Mouse (Mus musculus): Measurements from ENCODE around the gene Nfkbib.
A peak's percentile ranks its signal among the peaks of the same experiment; 100 is the strongest.

Gene Nfkbib

DNA sequence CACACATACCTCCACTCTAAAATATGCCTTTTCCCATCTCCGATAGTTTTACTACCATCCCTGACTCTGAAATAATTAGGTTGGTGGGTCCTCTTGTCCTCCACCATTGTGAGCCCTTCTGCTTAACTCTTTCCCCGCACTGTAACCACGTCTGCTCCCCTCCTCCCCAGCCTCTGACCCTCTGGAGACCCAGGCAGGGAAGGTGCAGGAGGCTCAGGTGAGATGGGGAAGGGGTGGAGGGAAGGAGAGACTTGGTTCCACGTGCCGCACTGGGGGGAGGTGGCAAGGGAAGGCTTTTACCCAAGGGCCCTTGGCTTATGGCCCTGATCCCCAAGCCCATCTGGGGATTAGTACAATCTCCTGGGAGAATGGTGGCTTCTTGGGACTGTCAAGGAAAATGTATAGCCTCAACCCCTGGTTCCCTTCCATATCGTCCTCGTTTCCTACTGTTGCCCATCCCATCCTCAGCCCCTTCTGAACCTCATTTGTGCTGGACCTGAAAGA lies at the start of gene Nfkbib:
TSS of gene Nfkbib (minus strand) at position 51 of the 504 bp plus-strand sequence.
- DNase-seq (ENCODE audit: low read depth, low spot score): peak; percentile 53

DNA sequence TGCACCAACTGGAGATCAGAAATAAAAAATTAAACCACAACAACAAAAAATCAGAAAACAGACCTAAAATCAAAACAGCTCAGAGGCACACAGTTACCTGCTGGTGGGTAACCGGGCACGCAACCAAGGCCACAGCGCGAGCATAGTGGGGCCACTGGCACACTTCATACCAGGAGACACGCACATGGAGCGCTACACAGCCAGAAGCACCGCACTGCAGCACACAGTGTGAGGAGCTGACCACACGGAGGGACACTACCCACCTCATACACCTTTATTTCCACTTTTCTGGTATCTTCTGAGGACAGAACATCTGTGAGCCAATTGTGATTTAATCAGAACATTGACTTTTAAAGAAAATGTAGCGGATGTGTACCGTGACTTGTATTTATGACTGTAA lies 49.6 kb upstream of the Nfkbib start:
- no peak for DNase-seq (ENCODE audit: low read depth, low spot score)

DNA sequence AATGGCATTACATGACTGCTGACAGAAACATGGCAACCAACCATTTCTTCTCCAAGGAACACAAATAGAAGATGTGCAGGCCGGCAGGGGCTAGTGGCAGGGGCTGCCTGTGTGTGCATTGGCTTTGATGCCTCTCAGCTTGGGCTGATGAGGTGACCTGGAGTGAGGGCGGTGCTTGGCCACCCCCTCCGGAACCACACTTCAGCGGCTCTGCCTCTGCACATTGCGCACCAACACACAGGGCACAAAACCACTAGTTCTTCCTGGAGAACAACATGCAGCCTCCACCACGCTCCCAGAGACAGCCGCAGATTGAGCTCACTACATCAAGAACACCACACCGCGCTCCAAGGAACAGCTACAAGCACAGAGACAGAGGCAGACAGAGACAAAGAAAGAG lies 48.9 kb upstream of the Nfkbib start:
- no peak for DNase-seq (ENCODE audit: low read depth, low spot score)

DNA sequence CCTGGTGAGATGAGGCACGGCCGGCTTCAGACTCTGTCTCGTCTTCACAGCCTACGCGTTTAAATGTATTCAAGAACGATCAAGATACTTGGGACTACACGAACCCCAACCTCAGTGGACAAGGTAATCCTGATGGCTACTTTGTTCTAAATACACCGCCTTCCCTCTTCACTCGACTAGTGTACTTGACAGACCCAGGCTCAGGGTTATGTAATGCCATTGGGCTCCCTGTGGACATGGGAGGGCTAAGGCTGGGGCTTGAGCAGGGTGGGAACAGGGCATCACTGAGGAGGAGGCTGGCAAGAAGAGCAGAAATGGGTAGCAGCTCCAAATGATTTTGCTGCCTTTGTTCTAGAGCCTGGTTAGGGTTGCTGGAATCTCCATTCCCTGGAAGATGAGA lies 47.9 kb upstream of the Nfkbib start:
- DNase-seq (ENCODE audit: low read depth, low spot score): no peak

DNA sequence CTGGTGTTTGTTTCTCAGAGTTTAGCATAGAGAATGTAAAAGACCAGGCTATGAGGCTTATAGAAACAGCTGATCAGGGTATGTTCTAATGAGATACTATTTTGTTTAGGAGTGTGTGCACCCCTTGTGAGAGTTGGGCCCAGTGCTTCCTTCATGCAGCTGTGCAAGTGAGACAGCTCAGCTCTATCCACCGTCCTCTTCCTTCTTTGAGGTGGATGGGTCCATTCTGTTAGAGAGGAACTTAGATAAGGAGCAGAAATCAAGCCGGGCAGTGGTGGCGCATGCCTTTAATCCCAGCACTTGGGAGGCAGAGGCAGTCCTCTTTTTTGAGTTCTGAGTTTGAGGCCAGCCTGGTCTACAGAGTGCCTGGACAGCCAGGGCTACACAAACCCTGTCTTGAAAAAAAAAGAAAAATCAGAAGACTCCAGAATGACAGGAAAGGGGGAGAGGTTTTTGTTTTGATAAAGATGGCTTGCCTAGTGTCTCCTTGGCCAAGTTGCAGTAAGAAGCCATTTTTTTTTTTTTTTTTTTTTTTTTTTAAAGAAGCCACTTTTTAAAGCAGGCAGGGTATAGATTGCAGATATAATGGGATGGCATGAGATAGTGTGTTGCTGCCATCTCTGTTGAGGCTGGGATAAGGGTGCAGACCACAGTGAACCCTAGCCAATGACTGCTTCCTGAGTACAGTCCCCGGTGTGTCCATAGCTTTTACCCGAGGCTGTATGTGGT lies 47.2 kb upstream of the Nfkbib start:
- DNase-seq (ENCODE audit: low read depth, low spot score): no peak

DNA sequence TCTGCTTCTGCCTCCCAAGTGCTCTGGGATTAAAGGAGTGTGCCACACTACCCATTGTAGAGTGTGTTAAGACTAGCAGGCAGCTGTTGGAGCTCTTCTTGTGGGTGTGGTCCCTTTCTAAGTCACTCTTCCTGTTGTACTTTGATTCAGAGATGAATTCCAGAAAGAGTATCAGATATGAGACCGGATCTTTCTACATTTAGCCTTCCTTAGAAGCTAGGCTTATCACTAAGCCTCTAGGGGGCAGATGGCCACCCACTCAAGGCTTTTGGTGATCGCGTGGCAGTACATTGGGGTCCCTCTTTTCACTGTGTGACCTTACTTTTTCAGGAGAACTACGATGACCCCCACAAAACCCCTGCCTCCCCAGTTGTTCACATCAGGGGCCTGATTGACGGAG lies 45.6 kb upstream of the Nfkbib start:
- no peak for DNase-seq (ENCODE audit: low read depth, low spot score)

DNA sequence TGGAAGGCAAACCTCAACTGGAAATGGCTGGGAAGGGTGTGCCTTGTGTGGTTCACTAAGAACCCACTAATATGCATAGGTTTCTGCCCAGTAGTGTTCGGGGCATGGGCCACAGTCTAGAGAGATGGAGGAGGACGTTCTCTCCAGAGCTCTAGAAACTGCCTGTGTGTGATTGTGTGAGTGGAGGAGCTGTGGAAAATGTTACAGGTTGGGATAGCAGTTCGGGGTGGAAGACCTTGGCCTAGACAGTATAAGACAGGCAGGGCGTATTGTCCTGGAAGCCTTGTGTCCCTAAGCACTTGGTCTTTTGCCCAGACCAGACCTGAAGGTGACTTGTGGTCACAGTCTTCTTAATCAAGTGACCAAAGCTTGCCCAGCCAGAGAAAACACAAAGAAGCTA lies 45.1 kb upstream of the Nfkbib start:
- no peak for DNase-seq (ENCODE audit: low read depth, low spot score)

DNA sequence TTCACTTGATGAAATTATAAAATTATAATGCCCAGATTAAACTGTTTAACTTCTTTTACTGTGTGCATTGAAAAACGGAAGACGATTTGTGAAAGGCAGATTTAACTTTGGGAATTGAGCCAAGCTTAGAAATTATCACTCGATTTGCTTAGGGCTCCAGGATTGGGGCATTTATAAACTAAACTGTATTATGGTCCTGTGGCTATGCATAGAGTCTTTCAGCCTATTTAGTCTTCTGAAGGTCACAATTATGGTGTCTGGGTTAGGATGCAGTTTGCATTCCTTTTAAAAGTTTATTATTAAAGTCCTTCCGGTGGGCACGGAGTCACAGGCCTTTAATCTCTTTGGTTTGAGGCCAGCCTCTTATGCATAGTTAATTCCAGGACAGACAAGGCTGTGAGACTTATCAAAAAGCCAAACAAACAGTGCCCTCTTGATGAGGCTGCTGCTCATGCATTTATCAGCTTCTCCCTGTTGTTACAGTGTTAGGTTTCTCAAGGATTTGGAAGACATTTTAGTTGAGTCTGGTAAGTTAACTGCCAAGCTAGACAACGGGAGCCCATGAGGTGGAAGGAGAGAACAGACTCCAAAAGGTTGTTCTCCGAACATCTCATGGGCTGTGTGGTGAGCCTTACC lies 44.4 kb upstream of the Nfkbib start:
- DNase-seq (ENCODE audit: low read depth, low spot score): no peak

DNA sequence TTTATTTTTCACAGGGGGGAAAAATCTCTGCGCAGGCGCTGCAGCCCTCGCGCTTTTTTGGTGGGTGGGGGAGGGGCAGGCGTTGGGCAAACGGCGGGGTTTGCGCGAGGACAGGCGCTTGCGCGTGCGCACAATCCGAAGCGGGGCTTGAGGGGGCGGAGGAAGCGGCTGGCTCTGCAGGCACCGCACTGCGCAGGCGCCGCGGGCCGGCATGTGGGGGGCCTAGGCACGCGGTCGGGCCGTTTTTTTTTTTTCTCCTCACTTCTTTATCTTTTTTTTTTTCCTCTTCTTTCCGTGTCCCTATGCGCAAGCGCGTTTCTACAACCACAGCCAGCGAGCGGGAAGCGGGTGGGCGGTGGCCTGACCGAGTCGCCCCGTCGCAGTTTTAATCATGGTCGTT lies 43.9 kb upstream of the Nfkbib start:
- DNase-seq (ENCODE audit: low read depth, low spot score): peak; percentile 82

DNA sequence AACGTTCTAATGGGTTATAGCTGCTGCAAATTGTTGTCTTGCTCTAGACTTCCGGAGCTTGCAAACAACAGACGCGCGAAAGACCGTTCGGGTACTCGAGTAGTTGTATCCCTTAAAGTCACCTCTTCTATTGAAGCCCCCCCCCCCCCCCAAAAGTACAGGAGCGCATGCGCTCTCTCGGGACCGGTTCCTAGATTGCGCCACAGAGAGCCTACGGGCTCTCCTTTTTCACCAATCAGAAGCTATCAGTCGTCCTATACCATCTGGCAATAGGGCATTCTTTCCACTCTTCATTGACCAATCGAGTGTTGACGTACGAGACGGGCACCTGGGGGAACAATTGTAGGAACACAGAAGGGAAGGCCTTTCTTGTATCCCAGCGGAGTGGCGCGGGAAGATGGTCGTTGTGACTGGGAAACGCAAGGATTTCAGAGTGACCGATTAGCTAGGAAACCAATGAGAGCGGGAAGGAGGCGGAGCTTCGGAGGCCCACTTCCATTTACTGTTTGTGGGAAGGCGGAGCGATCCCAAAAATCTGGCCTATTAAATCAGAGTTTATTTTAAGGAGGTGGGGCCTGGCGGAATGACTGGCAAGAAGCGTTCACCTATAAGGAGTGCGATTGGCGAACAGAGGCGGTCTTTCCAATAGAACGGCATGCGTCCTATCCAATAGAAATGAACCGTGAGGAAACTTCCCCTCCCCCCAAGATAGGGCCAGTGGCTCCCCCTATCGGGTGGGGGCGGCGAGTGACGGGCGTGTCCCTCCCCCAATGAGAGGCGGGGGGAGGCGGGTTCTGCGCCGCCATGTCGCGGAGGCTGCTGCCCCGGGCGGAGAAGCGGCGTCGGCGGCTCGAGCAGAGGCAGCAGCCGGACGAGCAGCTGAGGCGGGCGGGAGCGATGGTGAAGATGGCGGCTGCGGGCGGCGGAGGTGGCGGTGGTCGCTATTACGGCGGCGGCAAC lies 43.1 kb upstream of the Nfkbib start:
- peak; percentile 98 for DNase-seq (ENCODE audit: low read depth, low spot score)

DNA sequence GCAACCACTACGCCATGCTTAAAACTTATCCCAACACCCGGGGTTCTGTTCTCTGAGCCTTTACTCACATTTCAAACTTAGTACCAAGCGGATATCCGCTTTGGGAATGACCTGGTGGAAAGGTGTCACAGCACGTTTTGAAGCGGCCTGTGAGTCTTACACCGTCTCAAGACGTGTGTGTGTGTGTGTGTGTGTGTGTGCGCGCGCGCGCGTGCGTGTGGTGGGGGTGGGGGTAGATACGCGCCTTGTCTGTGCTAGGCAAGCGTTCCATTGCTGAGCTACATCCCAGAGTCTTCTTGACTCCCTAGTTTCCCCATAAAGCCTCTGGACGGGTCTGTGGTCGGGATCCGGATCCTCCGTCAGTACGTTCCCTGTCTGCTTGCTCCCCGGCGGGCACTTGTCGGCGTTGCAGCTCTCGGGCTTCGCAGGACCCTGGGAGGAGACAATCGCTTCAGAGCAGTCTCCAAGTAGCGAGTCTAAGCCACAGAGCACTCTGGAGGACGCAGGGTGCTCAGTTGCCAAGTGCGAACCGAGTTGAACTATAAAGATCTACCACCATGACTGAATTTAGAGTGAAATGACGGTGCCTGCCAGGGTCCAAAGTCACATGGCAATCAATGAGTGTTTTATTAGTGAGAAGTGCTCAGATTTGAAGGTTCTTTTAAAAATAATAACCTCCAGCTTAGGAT lies 42.2 kb upstream of the Nfkbib start:
- no peak for DNase-seq (ENCODE audit: low read depth, low spot score)

DNA sequence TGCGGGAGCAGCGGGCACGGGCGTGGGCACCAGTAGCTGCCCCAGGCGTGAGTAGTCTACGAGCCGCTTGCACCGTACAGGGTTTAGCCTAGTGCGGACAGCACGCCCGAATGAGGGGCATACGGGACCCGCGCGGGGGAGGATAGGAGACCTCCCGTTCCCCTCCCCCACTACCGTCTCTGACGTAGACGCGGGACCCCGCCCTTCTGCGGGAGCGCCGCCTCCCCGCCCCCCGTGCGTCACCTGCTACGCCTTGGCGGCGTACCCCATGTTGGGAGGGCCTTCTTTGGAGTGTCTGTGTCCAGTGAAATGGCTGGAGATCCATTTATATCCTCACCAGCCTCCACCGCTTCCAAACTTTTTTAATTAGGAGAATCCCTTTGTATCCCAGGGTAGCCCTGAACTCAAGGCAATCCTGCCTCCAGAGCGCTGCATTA lies 41.7 kb upstream of the Nfkbib start:
- DNase-seq (ENCODE audit: low read depth, low spot score): peak; percentile 77

DNA sequence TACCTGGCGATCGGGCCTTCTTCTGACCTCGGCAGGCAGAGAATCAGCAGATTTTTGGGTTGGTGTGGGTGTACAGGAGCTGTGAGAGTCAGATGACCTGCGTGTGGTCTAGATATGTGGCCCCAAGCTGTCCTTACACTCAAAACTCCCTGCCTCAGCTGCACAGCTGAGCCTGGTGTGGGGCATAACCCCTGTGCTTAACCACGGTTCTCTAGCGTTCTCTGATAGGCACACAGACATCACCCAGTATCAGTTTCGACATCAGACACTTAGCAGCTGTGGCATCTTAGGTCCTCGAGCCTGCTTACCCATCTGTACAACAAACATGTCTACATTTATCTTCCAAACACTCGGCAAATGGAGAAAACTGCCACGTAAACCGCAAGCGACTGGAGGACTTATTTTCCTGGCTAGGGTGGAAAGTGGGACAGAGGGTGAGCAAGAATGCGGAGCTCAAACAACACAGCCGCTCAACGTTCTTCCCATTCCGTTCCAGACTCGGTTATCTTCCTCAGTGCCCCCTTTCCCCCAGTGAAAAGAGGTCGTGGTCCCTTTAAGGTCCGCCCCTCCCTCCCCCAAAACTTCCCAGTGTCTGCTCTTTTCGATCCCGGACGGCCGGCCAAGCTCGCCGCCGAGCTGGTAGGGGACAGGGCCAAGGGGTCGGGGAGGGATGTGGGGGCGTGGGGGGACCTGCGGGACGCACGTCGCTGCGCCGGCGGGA lies 41.1 kb upstream of the Nfkbib start, which contains the start of gene Hnrnpl:
TSS of gene Hnrnpl (plus strand) at position 321 of the 721 bp plus-strand sequence.
- no peak for DNase-seq (ENCODE audit: low read depth, low spot score)

DNA sequence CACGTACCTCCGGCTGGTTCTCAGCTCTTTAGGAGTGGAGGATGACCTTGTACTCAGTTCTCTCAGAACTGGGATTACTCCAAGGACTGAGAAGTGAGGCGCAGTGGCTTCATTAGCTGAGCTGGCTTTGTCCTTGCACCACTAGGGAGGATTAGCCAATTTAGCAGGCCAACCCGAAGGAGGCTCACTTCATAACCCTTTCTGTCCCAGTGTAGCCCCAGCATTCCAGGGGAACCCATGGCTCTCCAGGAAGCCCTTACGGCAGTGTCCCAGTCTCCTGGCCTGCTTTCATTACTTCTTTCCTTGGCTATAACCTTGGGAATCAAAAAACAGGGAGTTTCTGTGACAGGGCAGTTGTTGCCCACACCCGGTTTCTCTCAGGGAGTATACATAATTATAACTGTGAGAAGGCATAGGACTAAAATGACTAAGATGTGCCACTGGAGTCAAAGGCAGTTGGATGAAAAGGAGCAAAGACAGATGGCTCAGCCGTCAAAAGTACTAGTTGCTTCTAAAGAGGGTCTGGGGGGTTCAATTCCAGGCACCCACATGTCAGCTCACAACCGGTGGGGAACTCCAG lies 40.4 kb upstream of the Nfkbib start:
- DNase-seq (ENCODE audit: low read depth, low spot score): no peak

DNA sequence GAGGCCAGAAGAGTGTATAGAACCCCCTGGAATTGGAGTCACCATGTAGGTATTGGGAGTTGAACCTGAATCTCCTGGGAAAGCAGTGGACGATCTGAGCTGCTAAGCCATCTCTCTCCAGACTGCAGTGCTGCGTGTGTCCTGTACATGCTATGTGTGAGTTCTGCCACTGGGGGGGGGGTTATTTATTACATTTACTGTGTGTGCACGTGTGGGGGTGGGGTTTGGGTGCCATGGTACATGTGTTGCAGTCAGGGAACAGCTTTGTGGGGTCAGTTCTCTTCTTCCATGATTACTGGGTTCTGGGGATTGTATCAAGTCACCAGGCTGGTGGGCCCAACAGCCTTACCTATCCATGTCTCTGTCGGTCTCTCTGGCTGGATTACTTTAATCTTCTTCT lies 39.6 kb upstream of the Nfkbib start:
- DNase-seq (ENCODE audit: low read depth, low spot score): no peak

DNA sequence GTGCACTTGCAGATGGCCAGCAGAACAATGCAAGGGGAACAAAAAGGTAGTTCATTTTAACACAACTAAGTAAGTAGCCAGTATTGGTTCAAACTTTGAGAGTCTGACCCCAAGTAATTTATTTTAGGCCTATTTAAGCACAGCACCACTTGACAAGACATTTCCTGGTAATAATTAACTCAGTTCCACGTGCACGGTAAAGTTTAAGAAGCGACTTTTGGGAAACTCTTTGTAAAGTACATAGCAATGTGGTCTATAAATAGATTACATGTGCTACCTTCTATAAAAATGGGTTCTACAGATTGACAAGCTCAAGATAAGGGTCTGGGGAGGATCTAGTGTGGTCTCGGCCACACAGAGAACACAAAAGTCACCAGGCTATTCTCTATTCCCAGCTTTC lies 36.4 kb upstream of the Nfkbib start:
- DNase-seq (ENCODE audit: low read depth, low spot score): no peak

DNA sequence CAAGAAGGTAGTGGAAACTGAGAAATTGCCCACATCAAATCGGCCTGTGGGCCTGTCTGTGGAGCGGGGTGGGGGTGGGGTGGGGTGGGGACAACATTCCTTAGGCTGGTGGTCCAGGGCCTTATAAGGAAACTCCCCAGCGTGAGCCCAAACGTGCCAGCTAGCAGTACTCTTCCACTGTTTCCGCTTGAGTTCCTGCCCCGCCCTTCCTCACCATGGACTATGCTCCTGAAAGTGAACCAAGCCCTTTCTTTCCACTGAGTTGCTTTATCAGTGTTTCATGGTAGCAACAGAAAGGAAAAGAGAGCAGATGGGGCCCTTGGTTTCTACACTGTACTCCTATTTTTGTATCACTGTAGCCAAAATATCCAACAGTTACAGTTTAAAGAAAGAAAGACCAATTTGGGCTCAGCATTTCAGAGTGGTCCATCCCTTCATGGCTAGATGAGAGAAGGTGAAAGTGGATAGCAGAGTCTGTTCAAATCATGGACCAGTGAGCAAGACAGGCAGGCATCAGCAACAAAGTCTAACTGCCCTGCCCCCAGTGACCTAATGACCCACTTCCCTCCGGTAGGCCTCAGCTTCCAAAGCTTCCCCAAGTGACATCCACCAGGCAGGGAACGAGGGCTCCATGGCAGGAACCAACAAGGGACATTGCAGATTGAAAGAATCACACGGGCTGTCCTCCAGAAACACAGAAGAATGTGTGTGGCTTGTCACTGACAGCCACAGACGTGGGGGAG lies 35.7 kb upstream of the Nfkbib start:
- no peak for DNase-seq (ENCODE audit: low read depth, low spot score)

DNA sequence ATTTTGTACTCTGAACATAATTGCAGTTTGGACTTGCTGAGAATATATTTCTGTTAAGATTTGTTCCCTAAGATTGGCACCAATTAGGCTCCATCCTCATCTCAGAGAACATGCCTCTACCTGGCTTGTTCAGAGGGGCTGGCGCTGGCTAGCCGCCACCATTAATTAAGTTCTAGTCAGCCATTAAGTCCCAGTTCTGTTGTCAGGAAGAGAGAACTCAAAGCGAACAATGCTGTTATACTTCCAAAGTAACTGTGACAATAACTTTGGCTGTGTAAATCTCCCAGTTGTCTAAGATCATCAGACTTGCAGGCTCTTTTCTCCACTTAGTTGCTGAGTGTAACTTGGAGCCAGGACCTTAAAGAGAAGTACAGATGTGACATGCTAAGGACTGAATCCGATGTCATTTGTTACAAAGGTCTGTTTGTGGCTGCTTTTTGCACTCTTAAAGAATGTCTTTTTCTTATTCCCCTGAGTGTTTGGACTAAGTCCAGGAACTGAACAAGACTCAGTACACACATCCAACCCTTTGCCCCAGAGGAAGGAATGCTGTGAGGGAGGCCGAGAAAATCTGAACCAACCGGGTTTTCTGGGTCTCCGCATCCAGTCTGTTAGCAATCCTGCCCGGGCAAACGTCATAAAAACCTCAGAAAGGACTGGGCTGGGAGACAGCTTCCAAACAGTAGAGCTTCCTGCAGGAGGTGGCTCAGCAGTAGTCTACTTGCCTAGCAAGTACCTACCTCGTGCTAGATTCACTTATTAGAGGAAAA lies 34.8 kb upstream of the Nfkbib start:
- no peak for DNase-seq (ENCODE audit: low read depth, low spot score)

DNA sequence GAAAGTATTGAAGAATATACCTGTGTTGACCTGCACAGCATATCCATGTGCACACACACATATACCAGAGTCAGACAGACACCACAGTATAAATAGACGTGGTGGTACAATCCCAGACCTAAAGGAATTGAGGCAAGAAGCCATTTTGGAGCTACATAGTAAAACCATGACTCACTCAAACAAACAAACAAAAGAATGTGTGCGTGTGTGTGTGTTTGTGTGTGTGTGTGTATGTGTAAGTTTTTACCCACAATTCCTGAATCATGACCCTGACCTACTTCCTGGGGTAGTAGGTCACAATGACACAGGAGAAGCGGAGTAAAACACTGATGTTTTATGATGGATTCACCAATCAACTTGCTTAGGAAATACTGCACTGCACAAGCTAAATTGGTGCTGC lies 34.1 kb upstream of the Nfkbib start:
- DNase-seq (ENCODE audit: low read depth, low spot score): no peak

Data from retina, postnatal 7 days (tissue).